Mouse (Mus musculus): Measurements from ENCODE around the gene Rbm6. TPM values are rescaled to one million over a fixed set of nuclear protein-coding genes. Genes with fewer than 3 reads are reported as not detected.

Gene Rbm6
- polyA plus RNA-seq, 1 experiment from 2014 or later, result 67.4 TPM

- H3K27ac ChIP-seq, result no peak overlapping the region; the same call in 1 of the 2 replicates
- H3K9me3 ChIP-seq, result no peaks in the 10 kb centered on the region
- 2% methylated on average over 4 of the region's 4 CpGs for WGBS
- no peak overlapping the region for H3K9ac ChIP-seq
- peaks cover 41% of the 10 kb centered on the region for H3K4me1 ChIP-seq
- H3K4me3 ChIP-seq (replicated peaks), result no peak overlapping the region
- H3K27me3 ChIP-seq (replicated peaks), result 0 out of 2 replicates have a peak, but pooled peaks cover 12% of the 10 kb centered on the region
- H3K4me2 ChIP-seq, result no peak overlapping the region
- 0 out of 2 replicates have a peak, but pooled peaks have one; percentile 9 for ATAC-seq (ENCODE audit: insufficient read depth, low FRiP score, low read depth)
- 0 out of 2 replicates have a peak, but pooled peaks cover 3% of the 10 kb centered on the region for H3K36me3 ChIP-seq
Measured at GRCm38 (mm10) chr9:107904726-107905125, 31.7 kb upstream of the Rbm6 start.

GRCm38 (mm10) chr9:107901627-107901914 lies 28.5 kb upstream of the Rbm6 start:
- Histone ChIP-seq H3K9me3 (no peaks in the 10 kb centered on the region), H3K4me2 (peak overlapping the region; percentile 61), H3K4me3 (replicated peaks) (no peak overlapping the region), H3K27me3 (replicated peaks) (0 out of 2 replicates have a peak, but pooled peaks cover 12% of the 10 kb centered on the region), H3K27ac (no peak overlapping the region), H3K36me3 (0 out of 2 replicates have a peak, but pooled peaks cover 3% of the 10 kb centered on the region), H3K9ac (no peak overlapping the region), H3K4me1 (peaks cover 18% of the 10 kb centered on the region)
- ATAC-seq (ENCODE audit: insufficient read depth, low FRiP score, low read depth), result no peak
- WGBS, result 29% methylated on average over 17 of the region's 17 CpGs

- Histone ChIP-seq H3K4me3 (replicated peaks) (peak overlapping the region; percentile 24), H3K9ac (no peak overlapping the region), H3K36me3 (peaks cover 6% of the 10 kb centered on the region; the same call in 1 of the 2 replicates), H3K27me3 (replicated peaks) (0 out of 2 replicates have a peak, but pooled peaks cover 12% of the 10 kb centered on the region), H3K4me1 (peaks cover 13% of the 10 kb centered on the region), H3K27ac (no peak overlapping the region), H3K4me2 (peak overlapping the region; percentile 61), H3K9me3 (no peaks in the 10 kb centered on the region)
- peak; percentile 47; the same call in 1 of the 2 replicates for ATAC-seq (ENCODE audit: insufficient read depth, low FRiP score, low read depth)
- 14% methylated on average over 44 of the region's 44 CpGs for WGBS
Measured at GRCm38 (mm10) chr9:107900840-107901626, 28.0 kb upstream of the Rbm6 start.

- 77% methylated on average over 12 of the region's 12 CpGs for WGBS
- no peak for ATAC-seq (ENCODE audit: insufficient read depth, low FRiP score, low read depth)
Measured at GRCm38 (mm10) chr9:107899855-107900254, 26.8 kb upstream of the Rbm6 start.

GRCm38 (mm10) chr9:107898563-107898962 lies 25.5 kb upstream of the Rbm6 start:
- H3K9me3 ChIP-seq, result no peaks in the 10 kb centered on the region
- H3K27ac ChIP-seq, result no peak overlapping the region
- 91% methylated on average over 10 of the region's 10 CpGs for WGBS
- no peak overlapping the region for H3K9ac ChIP-seq
- 0 out of 2 replicates have a peak, but pooled peaks cover 5% of the 10 kb centered on the region for H3K4me1 ChIP-seq
- H3K27me3 ChIP-seq (replicated peaks), result 0 out of 2 replicates have a peak, but pooled peaks cover 12% of the 10 kb centered on the region
- H3K36me3 ChIP-seq, result peaks cover 8% of the 10 kb centered on the region; the same call in 1 of the 2 replicates
- ATAC-seq (ENCODE audit: insufficient read depth, low FRiP score, low read depth), result no peak
- H3K4me2 ChIP-seq, result no peak overlapping the region
- no peak overlapping the region for H3K4me3 ChIP-seq (replicated peaks)

More at GRCm38 (mm10) chr9:107899855-107900254, 26.8 kb upstream of the Rbm6 start:
- Histone ChIP-seq H3K4me3 (replicated peaks) (no peak overlapping the region), H3K4me2 (no peak overlapping the region), H3K36me3 (peaks cover 8% of the 10 kb centered on the region; the same call in 1 of the 2 replicates), H3K4me1 (0 out of 2 replicates have a peak, but pooled peaks cover 5% of the 10 kb centered on the region), H3K27ac (no peak overlapping the region), H3K9me3 (no peaks in the 10 kb centered on the region), H3K9ac (no peak overlapping the region), H3K27me3 (replicated peaks) (0 out of 2 replicates have a peak, but pooled peaks cover 12% of the 10 kb centered on the region)

GRCm38 (mm10) chr9:107891023-107891422 lies 18.0 kb upstream of the Rbm6 start:
- Histone ChIP-seq H3K4me2 (no peak overlapping the region), H3K36me3 (peaks cover 1% of the 10 kb centered on the region; the same call in 1 of the 2 replicates), H3K9ac (no peak overlapping the region), H3K27me3 (replicated peaks) (no peaks in the 10 kb centered on the region), H3K4me3 (replicated peaks) (no peak overlapping the region), H3K9me3 (no peaks in the 10 kb centered on the region), H3K4me1 (peaks cover 15% of the 10 kb centered on the region), H3K27ac (no peak overlapping the region)
- no peak for ATAC-seq (ENCODE audit: insufficient read depth, low FRiP score, low read depth)
- 94% methylated on average over 1 of the region's 1 CpGs for WGBS

GRCm38 (mm10) chr9:107890260-107890659 lies 17.2 kb upstream of the Rbm6 start:
- no peaks in the 10 kb centered on the region for H3K9me3 ChIP-seq
- peaks cover 15% of the 10 kb centered on the region for H3K4me1 ChIP-seq
- H3K27me3 ChIP-seq (replicated peaks), result no peaks in the 10 kb centered on the region
- H3K4me3 ChIP-seq (replicated peaks), result 0 out of 2 replicates have a peak overlapping the region, but pooled peaks have one; percentile 7
- no peak for ATAC-seq (ENCODE audit: insufficient read depth, low FRiP score, low read depth)
- WGBS, result 67% methylated on average over 6 of the region's 6 CpGs
- no peak overlapping the region for H3K9ac ChIP-seq
- H3K4me2 ChIP-seq, result 0 out of 2 replicates have a peak overlapping the region, but pooled peaks have one; percentile 16
- H3K27ac ChIP-seq, result peak overlapping the region; percentile 81
- no peaks in the 10 kb centered on the region for H3K36me3 ChIP-seq

- ATAC-seq (ENCODE audit: insufficient read depth, low FRiP score, low read depth), result peak; percentile 45
- WGBS, result 0% methylated on average over 18 of the region's 18 CpGs
Measured at GRCm38 (mm10) chr9:107888267-107888850, 15.3 kb upstream of the Rbm6 start.

GRCm38 (mm10) chr9:107887804-107888266 lies 14.8 kb upstream of the Rbm6 start, which contains the start of gene Mon1a:
Gene Mon1a, plus strand, starts transcription at chr9:107888151.
- peak within 1 kb of the TSS; percentile 87 for H3K4me3 ChIP-seq (replicated peaks)
- under 1% methylated on average over 28 of the region's 28 CpGs for WGBS
- peak within 1 kb of the TSS; percentile 89 for H3K4me2 ChIP-seq
- no peaks in the 10 kb centered on the region for H3K9me3 ChIP-seq
- peaks cover 15% of the 10 kb centered on the region for H3K4me1 ChIP-seq
- H3K9ac ChIP-seq, result peak within 1 kb of the TSS; percentile 74
- no peaks in the 10 kb centered on the region for H3K27me3 ChIP-seq (replicated peaks)
- peak within 1 kb of the TSS; percentile 81 for H3K27ac ChIP-seq
- H3K36me3 ChIP-seq, result no peaks in the 10 kb centered on the region
- ATAC-seq (ENCODE audit: insufficient read depth, low FRiP score, low read depth), result peak; percentile 96

More at GRCm38 (mm10) chr9:107888267-107888850, 15.3 kb upstream of the Rbm6 start:
- Histone ChIP-seq H3K9ac (peak overlapping the region; percentile 74), H3K4me1 (peaks cover 15% of the 10 kb centered on the region), H3K27ac (peak overlapping the region; percentile 81), H3K4me2 (peak overlapping the region; percentile 89), H3K4me3 (replicated peaks) (peak overlapping the region; percentile 87), H3K9me3 (no peaks in the 10 kb centered on the region), H3K36me3 (no peaks in the 10 kb centered on the region), H3K27me3 (replicated peaks) (no peaks in the 10 kb centered on the region)

GRCm38 (mm10) chr9:107880411-107880810 lies 7.4 kb upstream of the Rbm6 start:
- 63% methylated on average over 4 of the region's 4 CpGs for WGBS
- H3K27ac ChIP-seq, result no peak overlapping the region
- H3K9me3 ChIP-seq, result no peaks in the 10 kb centered on the region
- no peaks in the 10 kb centered on the region for H3K27me3 ChIP-seq (replicated peaks)
- H3K4me2 ChIP-seq, result no peak overlapping the region
- no peak overlapping the region for H3K9ac ChIP-seq
- H3K4me3 ChIP-seq (replicated peaks), result no peak overlapping the region
- H3K36me3 ChIP-seq, result no peaks in the 10 kb centered on the region
- H3K4me1 ChIP-seq, result no peaks in the 10 kb centered on the region
- ATAC-seq (ENCODE audit: insufficient read depth, low FRiP score, low read depth), result no peak

- no peaks in the 10 kb centered on the region for H3K36me3 ChIP-seq
- no peaks in the 10 kb centered on the region for H3K9me3 ChIP-seq
- H3K27ac ChIP-seq, result peak overlapping the region; percentile 98
- H3K27me3 ChIP-seq (replicated peaks), result no peaks in the 10 kb centered on the region
- peaks cover 7% of the 10 kb centered on the region; the same call in 1 of the 2 replicates for H3K4me1 ChIP-seq
- ATAC-seq (ENCODE audit: insufficient read depth, low FRiP score, low read depth), result peak; percentile 99
- peak overlapping the region; percentile 95 for H3K9ac ChIP-seq
- peak overlapping the region; percentile 73 for H3K4me2 ChIP-seq
- peak overlapping the region; percentile 98 for H3K4me3 ChIP-seq (replicated peaks)
- under 1% methylated on average over 70 of the region's 80 CpGs for WGBS
Measured at GRCm38 (mm10) chr9:107872350-107873098, 513 bp downstream of the Rbm6 start.
